Mouse (Mus musculus) kidney, adult 9 months (tissue): ENCODE data around the gene Ttyh3.

ENCODE experiments used
- DNase-seq: peaks from one replicate; pipeline ENCODE4 v3.0.0; 2022

Ttyh3 gene

GRCm38 (mm10) chr5:140627580-140627979 is 21.3 kb downstream of the Ttyh3 start:
- DNase-seq = no peak

DNA sequence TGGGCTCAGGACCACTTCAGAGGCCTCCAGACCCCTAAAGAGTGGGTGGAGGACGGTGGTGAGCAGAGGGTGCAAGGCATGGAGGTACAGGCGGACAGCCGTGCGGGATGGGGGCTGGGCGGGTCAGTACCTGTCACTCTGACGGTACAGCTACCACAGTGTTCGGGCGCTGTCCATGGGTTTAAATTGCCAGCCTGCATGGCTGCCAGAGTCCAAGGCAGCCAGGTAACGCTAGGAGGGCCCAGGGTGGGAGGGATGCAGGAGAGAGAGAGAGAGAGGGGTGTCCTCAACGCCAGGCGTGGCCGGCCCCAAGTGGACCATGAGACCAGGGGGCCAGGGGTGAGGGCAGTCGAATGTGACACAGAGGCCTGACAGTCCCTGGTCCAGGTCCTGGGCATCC is 23.9 kb downstream of the Ttyh3 start:
- no peak for DNase-seq

- no peak for DNase-seq
Measured at GRCm38 (mm10) chr5:140624238-140624637, 24.6 kb downstream of the Ttyh3 start.

GRCm38 (mm10) chr5:140623791-140624190 is 25.0 kb downstream of the Ttyh3 start:
- no peak for DNase-seq

DNA sequence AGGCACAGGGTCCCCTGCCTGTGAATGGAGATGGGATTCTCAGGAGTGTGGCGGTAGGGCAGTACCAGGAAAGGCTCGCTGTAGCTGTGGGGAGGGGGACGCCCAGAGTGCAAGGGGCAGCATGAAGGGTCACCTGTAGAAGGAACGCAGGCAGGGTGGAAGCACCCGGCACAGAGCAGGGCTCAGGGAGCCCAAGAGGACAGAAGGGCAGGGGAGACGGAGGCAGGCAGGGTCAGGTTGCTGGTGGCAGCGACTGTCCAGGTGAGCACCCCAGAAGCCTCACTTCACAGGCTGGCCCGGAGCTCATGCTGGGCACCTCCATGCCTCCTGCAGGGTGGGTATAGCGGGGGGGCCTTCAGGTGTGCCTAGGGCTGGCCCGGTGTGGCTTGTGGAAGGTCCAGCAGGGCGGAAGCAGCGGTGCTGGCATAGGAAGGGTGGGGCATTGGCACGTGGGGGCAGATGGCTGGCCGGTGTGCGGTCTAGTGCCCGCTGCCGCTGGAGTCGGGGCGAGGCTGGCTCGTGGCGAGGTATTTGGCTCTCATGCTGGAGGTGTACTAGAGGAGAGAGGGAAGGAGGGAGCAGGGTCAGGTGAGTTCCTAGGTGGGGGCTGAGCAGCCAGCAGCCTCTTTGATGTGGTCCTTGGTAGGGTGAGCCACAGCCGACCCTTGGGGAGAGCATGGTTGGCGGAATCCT is 25.7 kb downstream of the Ttyh3 start:
- no peak for DNase-seq

GRCm38 (mm10) chr5:140621517-140621916 is 27.3 kb downstream of the Ttyh3 start:
- DNase-seq = no peak

GRCm38 (mm10) chr5:140621092-140621491 is 27.7 kb downstream of the Ttyh3 start:
- no peak for DNase-seq

DNA sequence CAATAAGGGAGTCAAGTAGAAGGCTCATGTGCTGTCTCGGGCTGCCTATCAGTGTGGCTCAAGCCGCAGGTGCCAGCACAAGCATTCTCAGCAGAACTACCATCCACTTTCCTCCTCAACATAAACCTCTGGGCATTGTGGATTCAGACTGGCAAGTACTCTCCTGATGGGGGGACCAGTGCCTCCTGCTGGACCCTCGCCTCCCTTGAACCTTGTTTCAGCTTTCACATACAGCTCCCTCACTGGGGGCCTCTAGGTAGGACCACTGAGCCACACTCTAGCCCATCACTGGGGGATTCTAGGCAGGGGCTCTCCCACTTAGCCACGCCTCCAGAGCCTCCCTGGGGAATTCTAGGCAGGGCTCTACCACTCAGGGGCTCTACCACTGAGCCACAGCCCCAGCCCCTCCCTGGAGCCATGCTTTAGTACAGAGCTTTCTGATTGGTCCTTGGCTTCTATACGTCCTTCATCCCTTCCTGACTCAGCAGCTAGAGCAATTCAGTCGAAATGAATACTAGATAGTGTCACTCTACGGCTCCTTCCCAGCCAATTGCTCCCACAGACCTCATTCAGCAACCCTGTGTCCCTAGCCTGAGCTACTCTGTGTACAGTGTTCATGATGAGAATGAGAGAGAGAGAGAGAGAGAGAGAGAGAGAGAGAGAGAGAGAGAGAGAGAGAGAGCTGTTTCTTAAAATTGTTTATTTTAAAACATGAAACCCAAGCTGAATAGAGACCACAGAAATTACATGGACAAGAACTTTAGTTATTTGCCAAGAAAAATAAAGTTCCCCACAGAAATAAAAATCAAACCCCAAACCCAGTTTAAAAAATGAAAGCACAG is 28.7 kb downstream of the Ttyh3 start:
- no peak for DNase-seq

- peak; percentile 74 for DNase-seq
Measured at GRCm38 (mm10) chr5:140619151-140619771, 29.6 kb downstream of the Ttyh3 start.

DNA sequence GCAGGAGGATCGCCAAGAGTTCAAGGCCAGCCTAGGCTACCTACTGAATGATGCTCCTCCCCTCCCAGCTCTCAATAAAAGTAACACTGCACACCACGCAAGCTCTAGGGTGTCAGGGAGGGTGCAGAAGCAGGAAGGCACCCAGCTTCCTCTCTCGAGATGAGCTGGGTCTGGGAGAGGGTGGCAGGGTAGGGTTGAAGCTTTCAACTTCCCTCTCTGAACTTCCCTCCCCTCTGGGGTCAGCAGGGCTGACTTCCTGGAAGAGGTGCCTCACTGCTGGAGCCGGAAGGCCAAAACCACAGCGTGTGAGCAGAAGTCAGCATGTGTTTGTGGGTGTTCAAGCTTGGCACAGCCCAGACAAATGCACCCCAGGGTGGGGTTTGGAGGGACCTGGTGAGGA is 31.1 kb downstream of the Ttyh3 start:
- DNase-seq = no peak

GRCm38 (mm10) chr5:140616691-140617090 is 32.1 kb downstream of the Ttyh3 start:
- no peak for DNase-seq

DNA sequence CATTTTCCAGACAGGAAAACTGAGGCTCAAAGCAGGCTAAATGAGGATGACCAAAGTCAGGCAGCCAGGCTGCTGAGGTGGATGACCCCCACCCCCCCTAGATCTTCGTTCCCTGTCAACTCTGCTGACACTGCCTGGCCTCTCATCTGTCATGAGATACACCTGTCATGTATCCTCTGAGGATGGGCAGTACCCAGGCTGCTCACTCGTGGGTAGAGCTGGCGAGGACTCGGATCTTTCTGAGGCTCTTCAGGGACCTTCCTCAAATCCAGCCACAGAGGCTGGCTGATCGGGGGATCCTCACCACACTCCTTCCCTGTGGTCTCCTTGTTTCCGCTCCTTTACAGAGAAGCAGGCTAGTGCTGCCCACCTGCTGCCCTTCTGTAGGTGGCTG is 32.7 kb downstream of the Ttyh3 start:
- no peak for DNase-seq

DNA sequence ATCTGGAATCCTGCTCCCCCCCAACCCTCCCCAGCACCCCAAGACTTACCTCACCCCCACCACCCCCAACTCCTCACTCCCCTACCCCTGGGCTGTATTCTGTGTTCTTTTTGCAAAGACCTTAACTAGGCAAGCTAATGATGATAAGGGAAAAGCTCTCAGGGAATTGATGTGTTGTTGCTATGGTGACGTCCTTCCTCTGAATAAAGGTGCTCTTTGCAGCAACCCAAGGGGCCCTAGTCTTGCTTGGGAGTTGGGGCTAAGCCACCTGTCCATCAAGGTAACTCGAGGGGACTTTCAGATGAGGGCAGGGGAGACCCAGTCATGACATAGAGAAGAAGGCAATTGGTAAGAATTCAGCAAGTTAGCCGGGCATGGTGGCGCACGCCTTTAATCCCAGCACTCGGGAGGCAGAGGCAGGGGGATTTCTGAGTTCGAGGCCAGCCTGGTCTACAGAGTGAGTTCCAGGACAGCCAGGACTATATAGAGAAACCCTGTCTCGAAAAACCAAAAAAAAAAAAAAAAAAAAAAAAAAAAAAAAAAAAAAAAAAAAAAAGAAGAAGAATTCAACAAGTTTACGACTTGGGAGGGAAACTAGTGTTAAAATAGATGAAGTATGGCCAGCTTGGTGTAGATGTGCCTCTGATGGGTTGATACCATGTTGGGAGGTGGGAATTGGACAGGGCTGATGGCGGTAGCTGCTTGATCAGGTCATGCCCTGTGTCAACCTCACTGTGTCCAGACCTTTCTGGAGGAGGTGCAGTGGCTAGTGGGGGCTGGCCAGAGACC is 33.3 kb downstream of the Ttyh3 start:
- no peak for DNase-seq

DNA sequence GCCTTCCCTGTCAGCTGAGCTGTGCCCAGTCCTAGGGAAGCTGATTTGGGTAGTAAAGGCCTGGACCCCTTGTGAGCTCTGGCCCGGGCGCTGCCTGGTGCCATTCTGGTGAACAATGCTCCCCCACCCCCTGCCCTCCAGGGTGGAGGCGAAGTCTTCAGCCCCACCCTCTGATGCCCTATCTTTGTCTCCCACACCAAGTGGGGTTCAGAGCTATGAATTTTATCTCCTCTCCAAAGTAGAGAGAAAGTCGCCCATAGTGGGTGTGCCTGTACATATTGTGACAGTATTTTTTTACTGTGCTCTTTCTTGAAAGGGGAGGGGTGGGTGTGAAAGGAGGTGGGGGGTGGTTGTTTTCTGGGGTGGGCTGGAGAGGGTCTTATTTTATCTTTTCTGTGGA is 34.0 kb downstream of the Ttyh3 start:
- DNase-seq = no peak

DNA sequence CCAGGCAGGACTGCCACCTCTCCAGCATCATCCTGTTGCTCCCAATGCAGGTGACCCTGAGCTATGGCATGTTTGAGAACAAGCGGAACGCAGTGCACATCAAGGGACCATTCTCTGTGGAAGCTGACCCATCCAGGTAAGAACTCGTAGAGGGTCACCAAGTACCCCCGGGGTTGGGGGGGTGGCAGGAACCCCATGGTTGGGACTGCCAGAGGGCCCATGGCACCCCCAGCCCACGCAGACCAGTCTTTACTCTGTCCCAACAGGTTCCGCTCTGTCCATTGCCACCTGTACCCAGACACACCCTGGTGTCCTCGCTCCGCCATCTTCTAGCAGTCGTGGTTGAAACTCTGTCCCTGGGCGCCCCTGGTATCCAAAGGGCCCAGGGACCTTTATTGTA is 34.7 kb downstream of the Ttyh3 start:
- DNase-seq = no peak

DNA sequence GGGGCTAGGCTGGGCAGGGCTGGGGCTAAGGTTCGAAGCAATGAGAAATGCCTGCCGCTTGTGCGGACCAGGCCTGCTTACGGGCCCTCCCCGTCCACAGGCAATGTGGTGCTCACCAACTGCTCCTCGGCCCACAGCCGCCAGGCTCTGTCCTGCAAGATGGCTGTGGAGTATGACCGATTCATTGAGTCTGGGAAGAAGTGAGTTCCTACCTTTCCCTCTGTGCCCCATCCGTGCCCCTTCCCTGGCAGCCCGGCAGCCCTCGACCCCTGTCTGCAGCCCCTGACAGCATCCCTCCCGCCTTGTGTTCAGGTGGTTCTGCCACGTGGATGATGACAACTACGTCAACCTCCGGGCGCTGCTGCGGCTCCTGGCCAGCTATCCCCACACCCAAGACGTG is 36.6 kb downstream of the Ttyh3 start:
- DNase-seq = no peak

DNA sequence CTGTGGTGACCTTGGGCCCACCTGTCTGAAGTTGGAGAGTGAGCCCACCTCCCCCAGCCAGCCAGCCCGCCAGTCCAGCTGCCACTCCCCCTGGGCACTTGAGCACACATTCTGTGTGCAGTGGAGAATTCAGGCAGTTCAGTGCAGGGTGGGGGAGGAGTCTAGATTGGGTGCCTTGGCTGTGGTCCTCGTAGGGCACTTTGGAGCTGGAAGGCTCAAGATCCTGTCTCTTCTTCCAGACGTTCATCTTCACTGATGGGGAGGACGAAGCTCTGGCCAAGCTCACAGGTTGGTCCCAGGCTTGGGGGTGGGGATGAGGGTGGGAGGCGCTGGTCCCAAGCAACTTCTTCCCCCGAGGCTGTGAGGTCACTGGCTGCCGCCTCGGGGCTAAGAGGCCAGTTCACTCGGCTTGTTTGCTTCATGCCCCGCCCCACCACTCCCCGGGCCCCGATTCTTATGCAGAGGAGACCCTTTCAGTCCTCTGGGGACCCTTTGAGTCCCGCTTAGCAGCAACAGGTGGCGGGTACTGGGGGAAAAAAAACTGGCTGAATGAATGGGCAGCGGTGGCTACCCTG is 37.1 kb downstream of the Ttyh3 start:
- DNase-seq = no peak

DNA sequence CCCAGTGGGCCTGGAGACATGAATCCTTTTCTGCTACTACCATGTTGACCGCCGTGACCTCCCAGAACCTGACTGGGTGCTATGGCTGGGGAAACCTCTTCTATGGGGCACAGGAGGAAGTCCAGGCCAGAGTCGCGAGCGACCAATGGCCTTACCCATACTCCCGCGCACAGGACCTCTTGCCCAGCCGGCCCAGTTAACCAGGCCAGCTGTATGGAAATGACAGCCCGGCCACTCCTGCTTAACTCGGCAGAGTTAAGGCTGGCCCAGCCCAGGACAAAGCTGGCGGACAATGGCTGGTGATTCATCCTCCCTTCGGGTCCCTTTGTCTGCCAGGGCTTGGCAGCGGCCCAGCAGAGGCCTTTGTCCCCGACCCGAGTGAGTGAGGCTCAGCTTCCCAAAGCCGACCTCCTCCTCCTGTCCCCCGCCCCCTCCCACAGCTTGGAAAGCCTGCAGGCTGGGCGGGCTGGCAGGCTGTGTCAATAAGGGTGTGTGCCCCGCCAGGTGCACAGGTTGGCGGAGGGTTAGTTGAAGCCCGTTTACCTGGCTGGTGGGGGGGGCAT is 37.7 kb downstream of the Ttyh3 start:
- DNase-seq = peak; percentile 61

DNA sequence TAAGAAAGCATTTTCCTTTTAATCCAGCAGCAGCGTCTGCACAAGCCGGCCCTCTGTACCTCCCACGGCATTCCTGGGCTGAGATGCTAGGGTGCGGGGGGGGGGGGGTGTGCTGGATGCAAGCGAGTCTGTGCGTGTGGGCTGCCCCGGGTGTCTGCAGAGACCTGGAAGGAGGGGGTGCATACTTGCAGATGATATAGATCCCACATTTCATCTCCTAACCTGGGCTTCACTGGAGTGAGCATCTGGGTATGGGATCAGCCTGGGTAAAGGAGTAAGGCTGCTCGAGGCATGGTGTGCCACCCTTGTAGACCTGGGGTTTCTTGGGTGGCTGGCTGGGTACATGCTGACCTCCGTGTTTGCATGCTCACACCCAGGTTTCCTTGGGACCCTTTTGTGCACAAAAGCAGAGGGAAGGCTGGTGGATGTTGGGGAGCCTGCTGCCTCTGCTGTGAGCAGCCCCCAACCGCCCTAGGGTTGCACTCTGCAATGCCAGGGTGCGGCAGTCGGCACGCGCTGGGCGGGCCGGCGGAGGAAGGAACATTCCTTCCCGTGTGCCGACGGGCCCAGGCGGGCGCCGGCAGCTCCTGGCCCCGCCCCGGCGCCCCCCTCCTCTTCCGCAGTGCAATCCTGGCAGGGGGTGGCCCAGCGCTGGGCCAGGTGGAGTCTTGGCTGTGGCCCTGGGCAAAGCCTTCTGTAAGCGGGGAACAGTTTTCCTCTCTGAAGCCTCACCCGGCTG is 38.4 kb downstream of the Ttyh3 start:
- no peak for DNase-seq

DNA sequence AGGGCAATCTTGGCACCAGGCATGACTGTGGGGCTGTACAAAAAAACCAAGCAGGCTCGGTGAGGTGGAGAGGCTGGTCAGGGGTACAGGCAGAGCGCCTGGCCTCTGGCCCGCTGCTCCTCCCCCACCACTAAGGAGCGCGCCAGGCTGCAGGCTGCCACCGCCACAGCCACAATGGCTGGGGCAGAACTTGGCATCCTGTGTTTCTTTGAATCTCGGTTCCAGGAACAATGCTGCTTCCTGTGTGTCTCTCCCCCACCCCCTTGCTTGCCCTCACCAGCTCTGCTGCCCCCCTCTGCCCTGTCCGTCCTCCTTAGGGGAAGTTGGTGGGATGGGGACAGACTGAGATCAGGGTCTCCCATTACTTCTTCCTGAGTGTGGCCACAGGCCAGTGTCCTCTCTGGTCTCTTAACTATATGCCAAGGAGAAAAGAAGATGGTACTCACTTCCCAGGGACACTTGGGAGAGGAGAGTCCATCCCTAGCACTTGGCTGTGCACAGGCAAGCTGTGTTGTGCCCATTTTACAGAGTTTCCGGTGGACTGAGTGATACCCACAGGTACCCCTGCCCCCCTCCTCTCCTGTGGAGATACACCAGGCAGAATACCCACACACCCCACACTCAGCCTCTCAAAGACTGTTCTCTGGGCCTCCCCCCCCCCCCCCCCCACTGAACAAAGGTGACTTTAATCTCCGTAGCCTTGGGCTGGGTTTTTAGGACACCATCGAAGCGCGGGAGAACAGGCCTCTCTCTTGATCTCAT is 39.1 kb downstream of the Ttyh3 start:
- DNase-seq = no peak

- DNase-seq = no peak
Measured at GRCm38 (mm10) chr5:140608634-140609015, 40.2 kb downstream of the Ttyh3 start.
